Mouse (Mus musculus): ENCODE data around the gene Ptpru.
A peak's percentile ranks its signal among the peaks of the same experiment; 100 is the strongest.
"Not testable (repeated sequence)": the region's sequence is repeated elsewhere in the genome, so short reads cannot be mapped to it uniquely, and the experiment has no call there.

Ptpru gene

GRCm38 (mm10) chr4:131836351-131836881, 1.7 kb downstream of the Ptpru start:
- no peak for DNase-seq (ENCODE audit: low read depth in 2 of 2, low spot score in 2 of 2)

- DNase-seq (ENCODE audit: low read depth in 2 of 2, low spot score in 2 of 2), result no peak
Observed at GRCm38 (mm10) chr4:131833971-131834609, 4.0 kb downstream of the Ptpru start.

- DNase-seq (ENCODE audit: low read depth in 2 of 2, low spot score in 2 of 2), result no peak
Observed at GRCm38 (mm10) chr4:131832759-131833407, 5.2 kb downstream of the Ptpru start.

GRCm38 (mm10) chr4:131831546-131832045, 6.5 kb downstream of the Ptpru start:
- no peak for DNase-seq (ENCODE audit: low read depth in 2 of 2, low spot score in 2 of 2)

- DNase-seq (ENCODE audit: low read depth in 2 of 2, low spot score in 2 of 2), result no peak
Observed at GRCm38 (mm10) chr4:131829123-131829522, 9.0 kb downstream of the Ptpru start.

- DNase-seq (ENCODE audit: low read depth in 2 of 2, low spot score in 2 of 2), result no peak
Observed at GRCm38 (mm10) chr4:131826905-131827304, 11.2 kb downstream of the Ptpru start.

GRCm38 (mm10) chr4:131825830-131826229, 12.3 kb downstream of the Ptpru start:
- DNase-seq (ENCODE audit: low read depth in 2 of 2, low spot score in 2 of 2), result peak; percentile 41 to 47

GRCm38 (mm10) chr4:131824939-131825338, 13.1 kb downstream of the Ptpru start:
- no peak for DNase-seq (ENCODE audit: low read depth in 2 of 2, low spot score in 2 of 2)

GRCm38 (mm10) chr4:131822583-131822982, 15.5 kb downstream of the Ptpru start:
- no peak for DNase-seq (ENCODE audit: low read depth in 2 of 2, low spot score in 2 of 2)

GRCm38 (mm10) chr4:131821161-131821731, 16.8 kb downstream of the Ptpru start:
- DNase-seq (ENCODE audit: low read depth in 2 of 2, low spot score in 2 of 2), result no peak

- DNase-seq (ENCODE audit: low read depth in 2 of 2, low spot score in 2 of 2), result no peak
Observed at GRCm38 (mm10) chr4:131818926-131819325, 19.2 kb downstream of the Ptpru start.

GRCm38 (mm10) chr4:131815774-131816173, 22.3 kb downstream of the Ptpru start:
- no peak for DNase-seq (ENCODE audit: low read depth in 2 of 2, low spot score in 2 of 2)

- DNase-seq (ENCODE audit: low read depth in 2 of 2, low spot score in 2 of 2), result no peak
Observed at GRCm38 (mm10) chr4:131814869-131815268, 23.2 kb downstream of the Ptpru start.

- no peak for DNase-seq (ENCODE audit: low read depth in 2 of 2, low spot score in 2 of 2)
Observed at GRCm38 (mm10) chr4:131813798-131814197, 24.3 kb downstream of the Ptpru start.

GRCm38 (mm10) chr4:131812458-131812857, 25.6 kb downstream of the Ptpru start:
- no peak for DNase-seq (ENCODE audit: low read depth in 2 of 2, low spot score in 2 of 2)

GRCm38 (mm10) chr4:131805255-131805654, 32.8 kb downstream of the Ptpru start:
- no peak for DNase-seq (ENCODE audit: low read depth in 2 of 2, low spot score in 2 of 2)

GRCm38 (mm10) chr4:131804732-131805131, 33.4 kb downstream of the Ptpru start:
- DNase-seq (ENCODE audit: low read depth in 2 of 2, low spot score in 2 of 2), result not testable (repeated sequence)

- DNase-seq (ENCODE audit: low read depth in 2 of 2, low spot score in 2 of 2), result no peak
Observed at GRCm38 (mm10) chr4:131803846-131804245, 34.2 kb downstream of the Ptpru start.

- DNase-seq (ENCODE audit: low read depth in 2 of 2, low spot score in 2 of 2), result no peak
Observed at GRCm38 (mm10) chr4:131798968-131799367, 39.1 kb downstream of the Ptpru start.

- no peak for DNase-seq (ENCODE audit: low read depth in 2 of 2, low spot score in 2 of 2)
Observed at GRCm38 (mm10) chr4:131797920-131798319, 40.2 kb downstream of the Ptpru start.

- DNase-seq (ENCODE audit: low read depth in 2 of 2, low spot score in 2 of 2), result no peak
Observed at GRCm38 (mm10) chr4:131797483-131797882, 40.6 kb downstream of the Ptpru start.

All from CD8-positive naive resting alpha-beta T cell, adult 2 months (primary cell).